9 mouse cellular contexts compared by ENCODE assay signal in the genomic region with DNA sequence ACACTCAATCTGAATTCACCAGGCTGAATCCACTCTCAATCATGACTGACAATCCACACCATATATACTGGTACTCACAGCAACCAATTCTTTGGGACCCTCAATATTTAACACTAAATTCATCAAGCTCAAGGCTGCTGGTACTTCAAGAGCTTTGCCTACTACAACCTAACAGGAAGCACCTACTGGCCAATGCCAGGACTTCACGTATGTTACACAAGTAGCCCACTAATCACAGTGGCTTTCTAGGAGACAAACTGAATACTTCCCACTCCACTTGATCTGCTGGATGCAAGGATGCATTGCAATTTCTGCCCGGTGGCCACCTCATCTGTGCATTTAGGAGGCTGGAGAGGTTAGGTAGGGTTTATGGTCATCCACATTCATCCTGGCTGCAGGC. TPM values are rescaled to one million over a fixed set of nuclear protein-coding genes. Genes with fewer than 3 reads are reported as not detected.
DNase-seq lines count a peak whose midpoint lies in the region; ATAC-seq lines count a peak whose summit lies in the region.
"Had no signal": no experiment of that assay in that cellular context is flagged by ENCODE, and none has a peak within 500 bp of the region (broad histone marks: within the 10 kb centered on the region; RNA-seq: fewer than 3 reads in every experiment).

No protein-coding gene starts in this region.

- no peak overlapping the region for H3K27ac ChIP-seq in liver, embryonic 11.5 days (ENCODE audit: low read depth, low read length)
- H3K27ac ChIP-seq in hindbrain, embryonic 16.5 days (ENCODE audit: low read depth, low read length) = no peak overlapping the region
- no peak overlapping the region for H3K27ac ChIP-seq in neural tube, embryonic 13.5 days (replicated peaks)

- ATAC-seq in liver, embryonic 11.5 days (replicated peaks; ENCODE audit: low FRiP score) = no peak
- no peak for ATAC-seq in hindbrain, embryonic 16.5 days
- no peak for ATAC-seq in neural tube, embryonic 13.5 days (ENCODE audit: low read depth)
- ATAC-seq in inflammation-experienced regulatory T-cells, adult 6 months = no peak
- ATAC-seq in cerebellum, adult (ENCODE audit: insufficient number of reproducible peaks, low FRiP score, low TSS enrichment) = no peak

- peaks cover 17% of the 10 kb centered on the region for H3K36me3 ChIP-seq in liver, embryonic 11.5 days (ENCODE audit: control insufficient read depth, insufficient read depth, low read length)
- peaks cover 15% of the 10 kb centered on the region for H3K36me3 ChIP-seq in hindbrain, embryonic 16.5 days (ENCODE audit: control insufficient read depth, insufficient read depth, low read length)
- peaks cover 23% of the 10 kb centered on the region for H3K36me3 ChIP-seq in neural tube, embryonic 13.5 days

- 78% methylated on average over 2 of the region's 2 CpGs for WGBS in liver, embryonic 11.5 days
- 77% methylated on average over 2 of the region's 2 CpGs for WGBS in hindbrain, embryonic 16.5 days
- WGBS in neural tube, embryonic 13.5 days = 69% methylated on average over 2 of the region's 2 CpGs

- no peak overlapping the region for H3K4me3 ChIP-seq in liver, embryonic 11.5 days (ENCODE audit: low read depth, low read length)
- H3K4me3 ChIP-seq in hindbrain, embryonic 16.5 days (ENCODE audit: low read length) = no peak overlapping the region
- H3K4me3 ChIP-seq in neural tube, embryonic 13.5 days = no peak overlapping the region

- peaks cover 13% of the 10 kb centered on the region for H3K4me1 ChIP-seq in liver, embryonic 11.5 days (replicated peaks; ENCODE audit: control insufficient read depth, insufficient read depth, low read length)
- peaks cover 28% of the 10 kb centered on the region for H3K4me1 ChIP-seq in hindbrain, embryonic 16.5 days (ENCODE audit: control insufficient read depth, insufficient read depth, low read depth, low read length)
- H3K4me1 ChIP-seq in neural tube, embryonic 13.5 days (replicated peaks) = peaks cover 52% of the 10 kb centered on the region

- H3K27me3 ChIP-seq in liver, embryonic 11.5 days (replicated peaks; ENCODE audit: control insufficient read depth, insufficient read depth, low read length) = no peaks in the 10 kb centered on the region
- no peaks in the 10 kb centered on the region for H3K27me3 ChIP-seq in hindbrain, embryonic 16.5 days (replicated peaks; ENCODE audit: control insufficient read depth, insufficient read depth, low read length)
- no peaks in the 10 kb centered on the region for H3K27me3 ChIP-seq in neural tube, embryonic 13.5 days

- no peaks in the 10 kb centered on the region for H3K9me3 ChIP-seq in liver, embryonic 11.5 days (ENCODE audit: control insufficient read depth, low read length)
- no peaks in the 10 kb centered on the region for H3K9me3 ChIP-seq in hindbrain, embryonic 16.5 days (ENCODE audit: control insufficient read depth, low read length)
- H3K9me3 ChIP-seq in neural tube, embryonic 13.5 days = no peaks in the 10 kb centered on the region

- H3K4me2 ChIP-seq in liver, embryonic 11.5 days = peak overlapping the region; percentile 30
- peak overlapping the region; percentile 6; the same call in 1 of the 2 replicates for H3K4me2 ChIP-seq in hindbrain, embryonic 16.5 days (ENCODE audit: low read length)
- peak overlapping the region; percentile 74 for H3K4me2 ChIP-seq in neural tube, embryonic 13.5 days

- no peak overlapping the region for H3K9ac ChIP-seq in liver, embryonic 11.5 days (ENCODE audit: low read depth, low read length)
- H3K9ac ChIP-seq in hindbrain, embryonic 16.5 days (ENCODE audit: low read depth, low read length) = no peak overlapping the region
- peak overlapping the region; percentile 10; the same call in 1 of the 2 replicates for H3K9ac ChIP-seq in neural tube, embryonic 13.5 days

- no peak for DNase-seq in liver, embryonic 11.5 days (ENCODE audit: low spot score)
- DNase-seq in liver = no peak
- DNase-seq in embryo, embryonic 11 days = peak; percentile 24
- no peak for DNase-seq in ovary, postnatal 36 days (ENCODE audit: low spot score)
- DNase-seq: cerebellum, adult 8-10 months had no signal

RNA-seq across cellular contexts. Expression of gene Pdia4, which starts 3.0 kb away (rescaled TPM):
- 233 and 252 TPM in 2 replicates for polyA plus RNA-seq in liver, embryonic 11.5 days (2014; fragmentation: Nextera tagmentation; extraction: Ambion mirVana)
- 142 and 168 TPM in 2 replicates for polyA plus RNA-seq in hindbrain, embryonic 16.5 days (2015; fragmentation: Nextera tagmentation; extraction: Ambion mirVana)
- 187 and 204 TPM in 2 replicates for polyA plus RNA-seq in neural tube, embryonic 13.5 days (2015; fragmentation: Nextera tagmentation; extraction: Ambion mirVana)
- polyA plus RNA-seq in inflammation-experienced regulatory T-cells, adult 6 months (2017; shearing (Covaris generic)) = 100 to 1,000 TPM; 141 to 180 (median 169) TPM

RNA-seq across cellular contexts. Expression of gene Zfp786, which starts 20.5 kb away (rescaled TPM):
- polyA plus RNA-seq in liver, embryonic 11.5 days (2014; fragmentation: Nextera tagmentation; extraction: Ambion mirVana) = 0.90 and 1.3 TPM in 2 replicates
- 13.9 and 15.7 TPM in 2 replicates for polyA plus RNA-seq in hindbrain, embryonic 16.5 days (2015; fragmentation: Nextera tagmentation; extraction: Ambion mirVana)
- 16.6 and 17.1 TPM in 2 replicates for polyA plus RNA-seq in neural tube, embryonic 13.5 days (2015; fragmentation: Nextera tagmentation; extraction: Ambion mirVana)
- polyA plus RNA-seq in inflammation-experienced regulatory T-cells, adult 6 months (2017; shearing (Covaris generic)) = under 1 TPM in 2 of 3 experiments, not detected in 1; 0.11 to 0.34 TPM

RNA-seq across cellular contexts. Expression of gene Zfp398, which starts 25.3 kb away (rescaled TPM):
- polyA plus RNA-seq in liver, embryonic 11.5 days (2014; fragmentation: Nextera tagmentation; extraction: Ambion mirVana) = 5.6 and 5.8 TPM in 2 replicates
- 16.5 and 16.8 TPM in 2 replicates for polyA plus RNA-seq in hindbrain, embryonic 16.5 days (2015; fragmentation: Nextera tagmentation; extraction: Ambion mirVana)
- polyA plus RNA-seq in neural tube, embryonic 13.5 days (2015; fragmentation: Nextera tagmentation; extraction: Ambion mirVana) = 15.7 and 17.3 TPM in 2 replicates
- polyA plus RNA-seq in inflammation-experienced regulatory T-cells, adult 6 months (2017; shearing (Covaris generic)) = 10 to 100 TPM in 2 of 3 experiments, 1 to 10 TPM in 1; 7.2 to 16.0 (median 12.8) TPM

Comparison
In these comparisons a context has a peak if more than half of its experiments do, and no peak if none do; other contexts are left out.
1. H3K4me2 ChIP-seq: peak in every context shown above with its lines; median percentile 74 in neural tube, embryonic 13.5 days; 30 in liver, embryonic 11.5 days; 6 in hindbrain, embryonic 16.5 days.